Mouse (Mus musculus) kidney, embryonic 16.5 days (tissue): ENCODE results near the gene Fam131a. TPM values are rescaled to one million over a fixed set of nuclear protein-coding genes. Genes with fewer than 3 reads are reported as not detected.

Experiments used
- ATAC-seq: fragments of 200-750 bp; cut with Nextera tagmentation; 2 replicates; pipeline ENCODE4 v1.8.0; 2017; ENCODE audit warnings: moderate TSS enrichment; ENCODE audit not compliant: low FRiP score, low TSS enrichment
- H3K27ac ChIP-seq: fragments of 300-500 bp; sonication (generic); 2 replicates; pipeline ENCODE4 v1.5.1; 2014; ENCODE audit warnings: low read length
- H3K27me3 ChIP-seq: fragments of 300-500 bp; sonication (generic); 2 replicates; pipeline ENCODE4 v1.6.1; 2014; ENCODE audit warnings: low read length, control low read depth, mixed read lengths; ENCODE audit not compliant: insufficient read depth
- H3K36me3 ChIP-seq: fragments of 300-500 bp; sonication (generic); 2 replicates; pipeline ENCODE4 v1.6.1; 2014; ENCODE audit warnings: low read length, control low read depth, mixed read lengths; ENCODE audit not compliant: insufficient read depth
- H3K4me1 ChIP-seq: fragments of 300-500 bp; sonication (generic); 2 replicates; pipeline ENCODE4 v1.6.1; 2014; ENCODE audit warnings: low read length, control low read depth, mixed read lengths; ENCODE audit not compliant: insufficient read depth
- H3K4me2 ChIP-seq: fragments of 300-500 bp; sonication (generic); replicated peaks from 2 replicates; pipeline ENCODE4 v1.6.1; 2014; ENCODE audit warnings: low read depth, low read length
- H3K4me3 ChIP-seq: fragments of 300-500 bp; sonication (generic); 2 replicates; pipeline ENCODE4 v1.5.1; 2014; ENCODE audit warnings: mild to moderate bottlenecking, low read length
- H3K9ac ChIP-seq: fragments of 300-500 bp; sonication (generic); replicated peaks from 2 replicates; pipeline ENCODE4 v1.6.1; 2014; ENCODE audit warnings: low read length
- H3K9me3 ChIP-seq: fragments of 300-500 bp; sonication (generic); 2 replicates; pipeline ENCODE4 v1.6.1; 2016; ENCODE audit warnings: low read length, control low read depth
- WGBS: fragments of 180-500 bp; shearing (Covaris S2); extraction: QIAGEN DNeasy Blood & Tissue Kit; methylation state at CpG from one replicate; pipeline ENCODE4 v1.1.7; 2014; 5-methylcytosine and 5-hydroxymethylcytosine counted together
- polyA plus RNA-seq: library from polyadenylated mRNA; unstranded; fragments of >200 nt; fragmentation: Nextera tagmentation; extraction: Ambion mirVana; gene quantifications from 2 replicates; pipeline ENCODE4 v1.2.1, GENCODE M21; 2015

Gene Fam131a
- polyA plus RNA-seq, 1 experiment from 2014 or later, result 7.6 TPM

DNA sequence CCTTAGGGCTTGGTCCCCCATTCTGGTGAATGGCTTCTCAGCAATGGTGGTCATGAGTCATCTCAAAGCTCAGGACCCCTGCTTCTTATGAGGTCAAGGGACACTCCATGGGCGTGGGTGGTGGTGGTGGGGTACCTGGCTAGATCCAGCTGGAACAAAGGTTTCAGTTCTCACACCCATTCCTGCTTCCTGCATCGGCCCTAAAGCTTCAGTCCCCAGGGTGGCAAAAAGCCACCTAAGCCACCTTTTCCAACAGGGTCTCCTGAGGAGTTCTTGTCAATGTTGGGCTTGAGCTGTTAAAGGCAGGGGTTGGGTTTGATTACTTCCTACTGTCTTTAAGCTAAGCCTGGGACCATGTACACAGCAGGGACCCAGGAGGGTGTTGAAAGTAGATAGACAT lies 22.1 kb downstream of the Fam131a start:
- Histone ChIP-seq H3K27me3 (no peaks in the 10 kb centered on the region), H3K4me1 (peaks cover 21% of the 10 kb centered on the region), H3K9me3 (no peaks in the 10 kb centered on the region), H3K9ac (peak overlapping the region; percentile 81), H3K36me3 (peaks cover 27% of the 10 kb centered on the region), H3K4me3 (peak overlapping the region; percentile 63), H3K4me2 (peak overlapping the region; percentile 90), H3K27ac (peak overlapping the region; percentile 98; the same call in 1 of the 2 replicates)
- no peak for ATAC-seq
- WGBS, result 43% methylated on average over 2 of the region's 2 CpGs

DNA sequence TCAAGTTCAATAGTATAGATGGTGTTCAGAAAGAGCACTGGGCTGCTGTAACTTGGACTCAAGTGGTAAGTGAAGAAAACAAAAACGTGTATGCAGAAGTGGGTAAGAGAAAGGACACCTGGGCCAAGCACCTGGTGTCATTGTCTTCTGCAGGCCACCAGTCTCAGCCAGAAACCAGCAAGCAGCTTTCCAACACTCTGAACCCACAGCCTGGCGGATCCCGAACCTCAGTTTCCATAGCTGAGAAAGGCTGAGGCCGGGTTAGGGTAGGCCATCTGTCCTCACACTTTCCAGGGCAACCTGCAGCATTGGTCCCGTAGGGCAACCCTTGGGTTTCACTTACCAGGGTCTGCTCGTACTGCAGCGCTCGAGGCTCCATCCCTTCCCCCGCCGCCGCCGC lies 22.5 kb downstream of the Fam131a start:
- Histone ChIP-seq H3K4me1 (peaks cover 21% of the 10 kb centered on the region), H3K9ac (peak overlapping the region; percentile 81), H3K27me3 (no peaks in the 10 kb centered on the region), H3K4me2 (peak overlapping the region; percentile 90), H3K27ac (peak overlapping the region; percentile 98), H3K36me3 (peaks cover 31% of the 10 kb centered on the region), H3K9me3 (no peaks in the 10 kb centered on the region), H3K4me3 (peak overlapping the region; percentile 63)
- WGBS, result 1% methylated on average over 12 of the region's 12 CpGs
- ATAC-seq, result no peak

DNA sequence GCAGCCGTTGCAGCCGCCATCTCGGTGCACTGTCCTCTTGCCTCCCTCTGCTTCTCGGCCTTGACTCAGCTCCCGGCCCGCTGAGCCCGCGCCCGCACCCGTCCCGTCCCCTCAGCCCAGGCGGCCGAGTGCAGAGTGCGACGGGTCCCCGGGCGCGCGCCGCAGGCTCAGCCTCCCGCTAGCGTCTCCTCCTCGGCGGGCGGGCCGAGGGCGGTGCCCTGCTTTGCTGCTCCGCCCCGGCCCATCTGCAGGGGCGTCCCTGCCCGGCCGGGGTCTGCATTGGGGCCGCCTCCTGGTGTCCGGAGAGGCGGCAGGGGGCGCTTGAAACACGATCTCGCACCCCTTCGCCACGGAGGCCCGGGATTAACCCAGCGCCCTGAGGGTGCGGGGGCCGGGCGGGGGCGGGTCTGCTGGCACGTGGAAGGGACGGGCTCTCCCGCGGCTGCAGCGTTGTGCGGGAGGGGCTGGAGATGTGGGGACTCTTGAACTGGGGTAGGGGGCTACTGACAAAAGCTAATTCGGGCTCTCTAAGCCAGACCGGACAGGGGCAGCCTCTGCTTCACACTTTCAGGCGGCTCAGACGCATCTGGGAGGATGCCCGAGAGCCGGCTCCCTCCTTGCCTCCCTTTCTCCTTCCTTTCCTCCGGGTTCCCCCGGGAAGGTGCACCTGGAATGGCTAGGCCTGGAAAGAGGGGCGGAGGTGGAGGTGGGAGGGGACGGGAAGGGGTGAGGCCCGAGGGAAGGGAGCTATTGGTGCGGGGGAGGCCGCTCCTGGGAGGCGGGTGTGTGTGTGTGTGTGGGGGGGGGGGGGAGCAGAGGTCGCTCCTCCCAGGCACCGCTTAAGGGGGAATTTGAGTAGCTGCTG lies 23.2 kb downstream of the Fam131a start:
- peak overlapping the region; percentile 81 for H3K9ac ChIP-seq
- H3K9me3 ChIP-seq, result no peaks in the 10 kb centered on the region
- WGBS, result 0% methylated on average over 58 of the region's 68 CpGs
- H3K36me3 ChIP-seq, result peaks cover 27% of the 10 kb centered on the region
- H3K27ac ChIP-seq, result peak overlapping the region; percentile 98
- H3K4me3 ChIP-seq, result peak overlapping the region; percentile 63
- H3K4me1 ChIP-seq, result peaks cover 21% of the 10 kb centered on the region
- peak; percentile 87 for ATAC-seq
- H3K4me2 ChIP-seq, result peak overlapping the region; percentile 90
- H3K27me3 ChIP-seq, result no peaks in the 10 kb centered on the region

DNA sequence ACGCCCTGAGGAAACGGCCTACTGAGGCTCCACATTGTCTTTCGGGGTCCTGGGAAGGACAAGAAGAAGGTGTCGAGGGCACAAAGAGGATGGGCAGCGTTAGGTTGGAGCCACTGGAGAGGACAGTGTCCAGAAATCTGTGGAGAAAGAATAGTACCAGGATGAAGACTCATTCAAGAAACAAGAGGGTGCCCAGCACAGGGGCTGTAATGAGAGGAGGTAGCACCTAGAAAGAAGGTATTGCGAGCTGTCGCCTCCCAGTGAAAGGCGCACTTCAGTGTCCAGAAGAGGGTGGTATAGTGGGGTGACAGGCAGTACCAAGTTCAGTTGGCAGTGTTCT lies 23.8 kb downstream of the Fam131a start:
- Histone ChIP-seq H3K27ac (peak overlapping the region; percentile 98), H3K9ac (peak overlapping the region; percentile 81), H3K4me2 (peak overlapping the region; percentile 90), H3K36me3 (peaks cover 21% of the 10 kb centered on the region; the same call in 1 of the 2 replicates), H3K4me3 (peak overlapping the region; percentile 63), H3K9me3 (no peaks in the 10 kb centered on the region), H3K4me1 (peaks cover 21% of the 10 kb centered on the region), H3K27me3 (no peaks in the 10 kb centered on the region)
- no peak for ATAC-seq
- 0% methylated on average over 8 of the region's 8 CpGs for WGBS

DNA sequence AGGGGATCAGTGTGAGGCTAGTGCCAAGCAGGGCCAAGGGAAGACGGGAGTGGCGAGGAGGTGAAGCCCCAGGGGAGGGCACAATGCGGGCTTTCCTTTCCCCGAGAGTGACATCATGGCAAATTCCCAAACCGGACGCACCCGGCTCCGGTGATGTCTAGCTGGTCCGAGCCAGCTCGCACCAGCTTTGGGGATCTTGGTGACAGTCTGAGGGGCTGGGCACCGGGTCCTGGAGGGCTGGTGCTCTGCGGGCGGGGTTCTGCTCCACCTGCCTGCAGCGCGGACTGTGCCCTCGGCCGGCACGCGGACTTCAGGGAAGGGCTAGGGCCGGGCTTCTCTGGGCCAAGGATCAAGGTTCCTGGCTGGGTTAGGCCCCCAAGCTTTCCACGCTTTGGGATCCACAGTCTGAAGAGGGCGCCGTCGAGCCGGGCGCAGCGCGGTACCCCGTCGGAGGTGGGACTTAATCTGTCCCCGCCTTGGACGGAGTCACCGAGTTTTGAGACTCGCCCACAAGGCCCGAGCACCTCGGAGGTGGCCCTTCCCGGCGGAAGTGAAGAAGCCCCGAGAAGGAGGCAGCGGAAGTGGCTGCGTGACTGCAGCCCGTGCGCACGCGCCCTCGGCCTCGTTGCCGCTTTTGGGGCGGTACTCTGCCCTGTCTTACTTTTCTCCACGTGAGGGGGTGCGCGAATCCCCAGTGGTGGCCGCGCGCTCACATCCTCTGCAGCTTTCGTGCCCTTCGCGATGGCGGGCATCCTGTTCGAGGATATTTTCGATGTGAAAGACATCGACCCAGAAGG lies 24.3 kb downstream of the Fam131a start, which contains the start of the genes Polr2h and Clcn2:
TSS of gene Polr2h (plus strand) at position 485 of the 797 bp plus-strand sequence.
TSS of gene Clcn2 (minus strand) at position 566 of the 797 bp plus-strand sequence.
- peak within 1 kb of the TSS; percentile 98 for H3K27ac ChIP-seq
- no peaks in the 10 kb centered on the region for H3K27me3 ChIP-seq
- H3K9ac ChIP-seq, result peak within 1 kb of the TSS; percentile 81
- peak within 1 kb of the TSS; percentile 63 for H3K4me3 ChIP-seq
- ATAC-seq, result peak; percentile 85
- WGBS, result under 1% methylated on average over 61 of the region's 62 CpGs
- peaks cover 21% of the 10 kb centered on the region for H3K4me1 ChIP-seq
- H3K4me2 ChIP-seq, result peak within 1 kb of the TSS; percentile 90
- no peaks in the 10 kb centered on the region for H3K9me3 ChIP-seq
- peaks cover 17% of the 10 kb centered on the region; the same call in 1 of the 2 replicates for H3K36me3 ChIP-seq

DNA sequence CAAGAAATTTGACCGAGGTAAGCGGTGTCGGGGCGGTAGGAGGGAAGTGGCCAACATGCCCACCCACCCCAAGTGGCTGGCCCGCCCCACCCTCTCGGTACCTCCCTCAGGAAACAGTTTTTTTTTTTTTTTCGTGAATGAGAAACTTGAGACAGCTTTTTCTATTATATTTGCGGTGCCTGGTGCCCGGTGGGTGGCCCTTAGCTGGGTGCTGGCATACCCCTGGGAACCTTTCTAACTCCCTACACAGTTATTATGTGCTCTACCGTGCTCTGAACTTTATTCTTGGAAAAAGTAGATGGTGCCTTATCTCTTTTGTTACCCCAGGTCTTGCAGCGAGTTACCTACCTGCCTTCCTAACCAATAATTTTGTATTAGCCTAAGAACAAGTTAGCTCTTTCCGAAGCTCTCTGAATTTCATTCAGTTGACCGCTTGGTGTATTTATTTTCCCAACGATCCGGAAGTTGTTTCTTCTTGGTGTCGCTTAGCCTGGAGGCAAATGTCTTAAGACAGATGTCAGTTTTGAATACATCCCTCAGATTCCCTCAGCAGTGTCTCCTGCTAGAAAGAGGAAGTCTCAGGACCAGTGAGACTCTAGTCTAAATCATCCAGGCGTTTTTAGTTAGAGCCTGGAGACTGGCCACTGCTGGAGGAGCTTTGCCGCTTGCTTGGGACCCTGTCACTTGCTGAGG lies 25.1 kb downstream of the Fam131a start:
- H3K9ac ChIP-seq, result peak overlapping the region; percentile 81
- peak; percentile 16; the same call in 1 of the 2 replicates for ATAC-seq
- H3K9me3 ChIP-seq, result no peaks in the 10 kb centered on the region
- WGBS, result 1% methylated on average over 18 of the region's 18 CpGs
- peak overlapping the region; percentile 98 for H3K27ac ChIP-seq
- H3K4me1 ChIP-seq, result peaks cover 21% of the 10 kb centered on the region
- no peaks in the 10 kb centered on the region for H3K27me3 ChIP-seq
- H3K36me3 ChIP-seq, result peaks cover 10% of the 10 kb centered on the region; the same call in 1 of the 2 replicates
- peak overlapping the region; percentile 63 for H3K4me3 ChIP-seq
- peak overlapping the region; percentile 90 for H3K4me2 ChIP-seq

DNA sequence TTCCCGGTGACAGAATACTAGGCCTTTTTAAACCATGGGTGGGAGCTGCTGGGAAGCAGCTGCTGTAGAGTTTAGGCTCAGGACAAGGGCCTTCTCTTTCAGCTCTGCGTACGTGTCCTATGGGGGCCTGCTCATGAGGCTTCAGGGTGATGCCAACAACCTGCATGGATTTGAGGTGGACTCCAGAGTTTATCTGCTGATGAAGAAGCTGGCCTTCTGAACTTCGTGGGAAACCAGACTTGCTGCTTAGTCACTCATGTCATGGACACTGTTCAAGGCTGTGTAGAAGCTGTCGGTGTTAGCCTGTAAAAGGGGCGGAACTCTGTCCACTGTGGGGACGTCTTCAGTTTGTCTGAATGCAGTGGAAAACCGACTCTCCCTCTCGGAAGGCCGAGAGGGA lies 28.8 kb downstream of the Fam131a start:
- no peaks in the 10 kb centered on the region for H3K27me3 ChIP-seq
- peaks cover 6% of the 10 kb centered on the region for H3K4me1 ChIP-seq
- H3K4me3 ChIP-seq, result no peak overlapping the region
- WGBS, result 87% methylated on average over 10 of the region's 10 CpGs
- peaks cover 9% of the 10 kb centered on the region; the same call in 1 of the 2 replicates for H3K36me3 ChIP-seq
- H3K4me2 ChIP-seq, result no peak overlapping the region
- no peaks in the 10 kb centered on the region for H3K9me3 ChIP-seq
- no peak overlapping the region for H3K27ac ChIP-seq
- no peak for ATAC-seq
- H3K9ac ChIP-seq, result no peak overlapping the region

DNA sequence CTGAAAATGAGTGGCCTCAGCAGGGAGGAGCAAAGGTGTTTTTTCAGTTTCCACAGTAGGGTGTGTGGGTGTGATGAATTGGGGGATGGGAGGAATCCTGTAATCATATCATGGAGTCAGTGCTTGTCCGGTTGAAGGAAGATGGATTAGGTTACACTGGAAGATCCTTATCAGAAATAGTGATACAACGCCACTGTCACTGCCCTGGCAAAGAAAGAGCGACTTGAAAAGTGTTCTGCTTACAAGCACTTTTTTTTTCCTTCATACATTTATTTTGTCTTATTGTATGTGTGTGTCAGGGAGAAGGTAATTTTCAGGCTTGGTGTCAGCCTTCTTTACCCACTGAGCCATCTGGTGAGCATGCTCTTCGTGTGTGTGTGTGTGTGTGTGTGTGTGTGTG lies 29.7 kb downstream of the Fam131a start:
- Histone ChIP-seq H3K4me2 (no peak overlapping the region), H3K36me3 (peaks cover 9% of the 10 kb centered on the region; the same call in 1 of the 2 replicates), H3K9me3 (no peaks in the 10 kb centered on the region), H3K4me3 (no peak overlapping the region), H3K27ac (no peak overlapping the region), H3K27me3 (no peaks in the 10 kb centered on the region), H3K9ac (no peak overlapping the region), H3K4me1 (peaks cover 6% of the 10 kb centered on the region)
- no peak for ATAC-seq
- WGBS, result 52% methylated on average over 4 of the region's 4 CpGs

DNA sequence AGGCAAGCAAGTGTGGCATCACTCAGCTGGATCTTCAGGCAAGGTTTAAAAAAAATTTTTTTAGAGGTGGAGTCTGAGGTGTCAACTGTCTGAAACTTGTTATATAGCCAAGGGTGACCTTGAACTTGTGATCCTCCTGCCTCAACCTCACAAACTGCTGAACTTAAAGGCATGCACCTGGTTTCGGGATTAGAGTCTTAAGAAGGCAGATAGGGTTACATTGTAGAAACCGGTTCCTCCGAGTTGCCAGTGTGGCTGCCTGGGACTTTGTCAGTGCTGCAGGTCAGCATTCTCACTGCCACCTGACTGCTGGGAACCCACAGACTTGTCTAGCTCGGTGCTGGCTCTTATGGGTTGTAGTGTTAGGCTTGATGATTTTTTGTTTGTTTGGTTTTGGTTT lies 30.2 kb downstream of the Fam131a start:
- 42% methylated on average over 4 of the region's 4 CpGs for WGBS

More for the DNA sequence above, 30.2 kb downstream of the Fam131a start:
- Histone ChIP-seq H3K4me2 (no peak overlapping the region), H3K27ac (no peak overlapping the region), H3K27me3 (no peaks in the 10 kb centered on the region), H3K9me3 (no peaks in the 10 kb centered on the region), H3K4me1 (peaks cover 6% of the 10 kb centered on the region), H3K9ac (no peak overlapping the region), H3K36me3 (peaks cover 9% of the 10 kb centered on the region; the same call in 1 of the 2 replicates), H3K4me3 (no peak overlapping the region)
- no peak for ATAC-seq
